In genomic region chr6:32266085-32266484, GRCm38 (mm10) we compare ENCODE assay signal across 14 mouse cellular contexts.
DNase-seq lines count a peak whose midpoint lies in the region; ATAC-seq lines count a peak whose summit lies in the region.
"Had no signal": no experiment of that assay in that cellular context is flagged by ENCODE, and none has a peak within 500 bp of the region (broad histone marks: within the 10 kb centered on the region; RNA-seq: fewer than 3 reads in every experiment).

No protein-coding gene starts in this region.

- no peak for ATAC-seq in hindbrain, embryonic 13.5 days (ENCODE audit: low FRiP score)
- ATAC-seq: forebrain, embryonic 16.5 days; midbrain, embryonic 16.5 days had no signal

- no peaks in the 10 kb centered on the region for H3K27me3 ChIP-seq in hindbrain, embryonic 13.5 days
- H3K27me3 ChIP-seq: embryonic facial prominence, embryonic 13.5 days had no signal

- H3K4me2 ChIP-seq in hindbrain, embryonic 13.5 days, result no peak overlapping the region
- H3K4me2 ChIP-seq: embryonic facial prominence, embryonic 13.5 days; lung, embryonic 14.5 days had no signal

- WGBS in hindbrain, embryonic 13.5 days, result 93% methylated on average over 7 of the region's 7 CpGs

- no peaks in the 10 kb centered on the region for H3K9me3 ChIP-seq in hindbrain, embryonic 13.5 days
- H3K9me3 ChIP-seq: embryonic facial prominence, embryonic 13.5 days had no signal

- no peak overlapping the region for H3K4me3 ChIP-seq in hindbrain, embryonic 13.5 days
- H3K4me3 ChIP-seq: embryonic facial prominence, embryonic 13.5 days; hindbrain, embryonic 10.5 days had no signal

- no peak overlapping the region for H3K27ac ChIP-seq in hindbrain, embryonic 13.5 days
- H3K27ac ChIP-seq: embryonic facial prominence, embryonic 13.5 days; hindbrain, embryonic 10.5 days had no signal

- H3K9ac ChIP-seq in hindbrain, embryonic 13.5 days, result no peak overlapping the region
- H3K9ac ChIP-seq: embryonic facial prominence, embryonic 13.5 days; lung, embryonic 14.5 days had no signal

- peak; percentile 47 to 66 for DNase-seq in cerebellum, postnatal 10 days
- no peak for DNase-seq in cerebellum, adult 9-11 months
- peak; percentile 10 for DNase-seq in kidney, postnatal 10 days
- DNase-seq in kidney, postnatal 4 days, result no peak
- DNase-seq in adrenal gland, postnatal 36 days, result peak; percentile 5 to 18
- DNase-seq in heart, postnatal 4 days, result peak; percentile 63
- no peak for DNase-seq in liver
- DNase-seq: lung, embryonic 14.5 days; retina, postnatal 1 day had no signal

- H3K36me3 ChIP-seq in hindbrain, embryonic 13.5 days, result no peaks in the 10 kb centered on the region
- H3K36me3 ChIP-seq: embryonic facial prominence, embryonic 13.5 days; hindbrain, embryonic 10.5 days had no signal

- H3K4me1 ChIP-seq in hindbrain, embryonic 13.5 days (replicated peaks), result peaks cover 15% of the 10 kb centered on the region

Comparison
In these comparisons a context has a peak if more than half of its experiments do, and no peak if none do; other contexts are left out.
1. DNase-seq: peak in cerebellum, postnatal 10 days (2 of 2), kidney, postnatal 10 days (single experiment), adrenal gland, postnatal 36 days (2 of 2) and heart, postnatal 4 days (single experiment); none in cerebellum, adult 9-11 months (single experiment), kidney, postnatal 4 days (0 of 2) and liver (single experiment).